Mouse (Mus musculus): ENCODE data around the gene Foxc2.

Gene Foxc2

GRCm38 (mm10) chr8:121086004-121086900 lies 29.7 kb upstream of the Foxc2 start:
- no peak for DNase-seq

- DNase-seq, result no peak
Measured at GRCm38 (mm10) chr8:121088281-121088680, 27.7 kb upstream of the Foxc2 start.

DNA sequence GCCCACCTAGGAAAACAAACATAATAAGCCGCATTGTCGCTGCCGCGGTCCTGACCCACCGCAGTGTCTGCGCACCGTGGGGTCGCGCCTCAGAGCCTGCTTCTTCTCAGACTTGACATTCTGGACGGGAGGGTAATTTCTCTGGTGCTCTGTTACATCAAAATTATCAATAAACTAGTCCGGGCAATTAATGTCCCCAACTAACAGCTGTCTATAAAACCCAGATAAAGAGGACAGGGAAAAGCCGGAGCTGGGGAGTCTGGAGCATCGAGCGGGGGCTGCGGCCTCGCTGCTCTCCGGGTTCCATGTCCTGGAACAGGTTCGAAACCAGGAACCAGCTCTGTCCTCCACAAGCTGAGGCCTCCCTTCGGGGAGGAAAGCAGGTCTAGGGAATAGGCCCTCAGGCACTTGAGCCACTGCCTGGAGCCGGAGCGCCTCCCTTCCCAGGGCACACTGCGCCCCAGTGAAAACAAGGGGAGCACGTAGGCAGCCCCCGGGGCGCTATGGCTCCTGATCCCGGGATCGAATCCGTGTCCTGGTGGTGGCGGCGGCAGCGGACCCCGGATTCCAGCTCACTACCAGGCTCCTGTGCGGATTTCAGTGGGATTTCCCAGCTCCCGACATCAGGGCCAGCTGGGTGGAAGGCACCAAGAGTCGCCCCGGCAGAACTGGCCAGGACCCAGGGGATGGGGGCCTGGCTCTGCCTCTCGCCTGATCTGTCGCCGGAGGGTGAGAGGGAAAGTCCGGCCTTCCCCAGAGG lies 26.9 kb upstream of the Foxc2 start:
- DNase-seq, result no peak

GRCm38 (mm10) chr8:121089631-121090380 lies 26.2 kb upstream of the Foxc2 start:
- DNase-seq, result no peak

DNA sequence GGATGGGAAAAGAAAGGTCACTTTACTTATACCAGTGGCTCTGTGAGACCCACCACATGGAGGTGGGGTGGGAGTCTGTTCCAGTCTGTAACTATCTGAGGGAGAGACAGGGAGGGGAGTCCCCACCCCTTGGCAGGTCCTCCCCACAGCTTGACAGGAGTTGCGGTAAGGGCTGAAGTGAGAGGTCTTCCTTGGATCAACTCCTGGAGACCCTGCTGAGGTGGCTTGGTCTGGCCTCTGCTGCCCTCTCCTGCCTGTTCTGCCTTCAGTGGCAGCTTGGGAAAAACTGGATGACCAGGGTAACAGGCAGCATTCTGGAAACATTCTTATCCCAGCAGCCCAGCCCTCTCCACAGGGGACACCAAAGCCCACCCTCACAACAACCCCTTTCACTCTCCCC lies 25.3 kb upstream of the Foxc2 start:
- no peak for DNase-seq

GRCm38 (mm10) chr8:121092141-121092540 lies 23.8 kb upstream of the Foxc2 start:
- DNase-seq, result no peak

DNA sequence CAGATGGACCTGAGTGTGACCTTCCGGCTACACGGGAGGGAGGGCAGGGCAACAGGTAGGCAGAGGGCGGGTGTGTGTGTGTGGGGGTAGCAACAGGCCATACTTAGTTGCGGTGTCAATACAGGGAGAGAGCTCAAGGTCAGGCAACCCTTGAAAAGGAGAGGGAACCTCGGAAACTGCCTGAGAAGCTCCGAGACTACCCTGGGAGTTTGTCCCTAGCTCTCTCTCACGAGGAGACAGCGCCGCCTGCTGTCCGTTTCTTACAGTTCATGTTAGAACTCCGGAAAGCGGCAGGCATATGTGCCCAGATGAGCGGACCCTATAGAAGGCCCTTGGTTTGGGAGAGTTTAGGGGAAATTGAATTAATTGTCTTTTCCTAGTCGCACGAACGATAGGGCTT lies 23.3 kb upstream of the Foxc2 start:
- DNase-seq, result peak; percentile 94

DNA sequence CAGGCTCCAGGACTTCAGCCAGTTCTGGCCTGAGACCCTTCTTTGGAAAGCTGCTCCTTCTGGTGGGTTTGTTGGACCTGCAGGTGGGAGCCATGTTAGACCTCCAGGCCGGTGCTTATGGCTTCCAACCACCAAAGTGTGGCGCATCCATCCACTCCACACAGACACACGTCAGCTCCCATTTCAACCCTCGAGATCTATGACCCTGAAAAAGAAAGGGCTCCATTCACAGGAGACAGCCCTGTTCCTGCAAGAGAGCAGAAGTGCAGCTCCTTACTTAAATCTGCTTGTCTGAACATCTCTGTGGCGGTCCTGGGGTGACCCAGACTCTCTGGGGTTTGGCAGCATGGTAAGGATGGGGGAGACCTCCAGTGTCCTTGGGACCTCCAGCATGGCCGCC lies 22.5 kb upstream of the Foxc2 start:
- no peak for DNase-seq

GRCm38 (mm10) chr8:121104049-121104818 lies 11.7 kb upstream of the Foxc2 start:
- peak; percentile 87 for DNase-seq

GRCm38 (mm10) chr8:121107668-121108656 lies 8.0 kb upstream of the Foxc2 start, which contains the start of gene Mthfsd:
TSS of gene Mthfsd (minus strand) at chr8:121108392.
- DNase-seq, result peak; percentile 99

DNA sequence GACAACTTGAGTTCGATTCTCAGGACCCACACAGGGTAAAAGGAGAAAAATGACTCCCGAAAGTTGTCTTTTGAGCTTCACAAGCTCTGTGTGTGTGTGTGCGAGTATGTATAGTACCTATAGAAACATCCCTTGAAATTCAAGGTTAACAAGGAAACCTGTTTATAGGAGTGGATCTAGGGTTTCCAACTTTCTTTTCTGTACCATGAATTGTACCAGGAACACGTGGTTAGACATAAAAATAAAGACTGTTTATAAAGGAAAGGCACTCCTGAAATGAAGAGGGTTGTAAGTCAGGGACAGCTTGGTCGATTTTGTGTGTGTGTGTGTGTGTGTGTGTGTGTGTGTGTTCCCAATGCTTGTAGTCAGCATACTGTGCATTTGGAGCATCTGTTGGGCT lies 7.3 kb upstream of the Foxc2 start:
- DNase-seq, result no peak

- no peak for DNase-seq
Measured at GRCm38 (mm10) chr8:121111145-121111907, 4.6 kb upstream of the Foxc2 start.

- peak; percentile 96 for DNase-seq
Measured at GRCm38 (mm10) chr8:121113261-121113660, 2.7 kb upstream of the Foxc2 start.

GRCm38 (mm10) chr8:121115136-121115535 lies 835 bp upstream of the Foxc2 start:
- no peak for DNase-seq

- peak; percentile 25 for DNase-seq
Measured at GRCm38 (mm10) chr8:121116591-121117185, 717 bp downstream of the Foxc2 start.

- DNase-seq, result no peak
Measured at GRCm38 (mm10) chr8:121117186-121117651, 1.2 kb downstream of the Foxc2 start.

GRCm38 (mm10) chr8:121117906-121118305 lies 1.9 kb downstream of the Foxc2 start:
- no peak for DNase-seq

- no peak for DNase-seq
Measured at GRCm38 (mm10) chr8:121118634-121119420, 2.9 kb downstream of the Foxc2 start.

Measured in thymus, postnatal 4 days (tissue).